Mouse (Mus musculus): Measurements from ENCODE around the gene Cdipt.

The Cdipt gene

GRCm38 (mm10) chr7:126975893-126975949 lies at the start of gene Cdipt:
TSS of gene Cdipt (plus strand) at chr7:126975914.
- DNase-seq, result no peak

GRCm38 (mm10) chr7:126926299-126926698 lies 49.4 kb upstream of the Cdipt start:
- DNase-seq, result no peak

DNA sequence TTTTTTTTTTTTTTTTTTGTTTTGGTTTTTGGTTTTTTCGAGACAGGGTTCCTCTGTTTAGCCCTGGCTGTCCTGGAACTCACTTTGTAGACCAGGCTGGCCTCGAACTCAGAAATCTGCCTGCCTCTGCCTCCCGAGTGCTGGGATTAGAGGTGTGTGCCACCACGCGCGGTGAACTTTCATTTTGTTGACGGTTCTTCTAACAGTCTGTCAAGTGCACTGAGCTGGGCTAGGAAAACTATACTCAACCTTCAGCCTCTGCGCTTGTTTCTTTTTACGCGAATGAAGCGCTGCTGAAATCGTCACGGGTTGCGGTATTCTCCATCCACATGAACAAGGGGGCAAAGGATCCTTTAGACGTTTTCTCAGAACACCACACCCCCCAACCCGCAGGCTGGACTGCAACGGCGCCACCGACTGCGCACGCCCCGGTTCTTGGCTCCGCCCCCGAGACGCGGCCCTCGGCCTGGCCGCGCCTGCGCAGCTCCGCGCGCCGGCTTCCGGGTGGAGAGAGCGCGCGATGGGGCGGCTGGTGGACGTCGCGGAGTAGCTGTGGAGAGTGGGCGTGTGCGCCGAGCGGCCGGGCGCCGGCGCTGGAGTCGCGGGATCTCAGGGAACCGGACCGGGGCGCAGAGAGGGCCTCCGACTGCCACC lies 47.2 kb upstream of the Cdipt start, which contains the start of gene Kctd13:
TSS of gene Kctd13 (plus strand) at position 496 of the 654 bp plus-strand sequence.
- DNase-seq, result peak; percentile 97

DNA sequence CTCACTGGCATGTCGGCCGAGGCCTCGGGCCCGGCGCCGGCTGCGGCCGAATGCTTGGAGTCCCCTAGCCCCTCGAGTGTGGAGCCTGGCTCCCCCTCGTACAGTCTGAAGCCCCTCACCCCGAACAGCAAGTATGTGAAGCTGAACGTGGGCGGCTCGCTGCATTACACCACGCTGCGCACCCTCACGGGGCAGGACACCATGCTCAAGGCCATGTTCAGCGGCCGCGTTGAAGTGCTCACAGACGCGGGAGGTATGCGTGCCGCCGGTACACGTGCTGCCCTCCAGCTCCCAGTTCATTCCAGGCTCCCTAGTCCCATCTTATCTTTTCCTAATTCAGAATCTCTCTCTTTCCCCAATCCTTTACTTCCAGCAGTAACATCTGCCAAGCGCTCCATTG lies 46.7 kb upstream of the Cdipt start:
- DNase-seq, result no peak

- DNase-seq, result no peak
Observed at GRCm38 (mm10) chr7:126932652-126933051, 43.1 kb upstream of the Cdipt start.

- DNase-seq, result no peak
Observed at GRCm38 (mm10) chr7:126941171-126941570, 34.5 kb upstream of the Cdipt start.

- DNase-seq, result no peak
Observed at GRCm38 (mm10) chr7:126941801-126942200, 33.9 kb upstream of the Cdipt start.

DNA sequence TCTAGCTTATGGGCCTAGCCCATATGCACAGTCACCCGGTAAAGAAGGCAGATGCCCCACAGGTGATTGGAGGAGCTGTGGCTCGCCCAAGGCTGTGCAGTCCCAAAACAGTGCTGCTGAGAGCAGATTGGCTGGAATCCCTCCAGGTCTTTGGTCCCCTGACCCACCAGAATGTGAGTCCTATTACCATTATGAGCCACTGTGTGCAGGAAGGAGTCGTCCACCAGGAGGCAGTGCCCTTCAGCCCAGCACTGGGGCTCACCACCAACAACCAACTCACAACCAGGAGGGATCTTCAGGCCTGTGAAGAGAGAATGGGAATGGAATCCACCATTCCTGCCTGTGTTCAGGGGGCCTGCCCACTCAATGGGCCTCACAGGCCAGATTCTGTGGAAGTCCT lies 29.2 kb upstream of the Cdipt start:
- DNase-seq, result peak; percentile 57 to 62

- DNase-seq, result no peak
Observed at GRCm38 (mm10) chr7:126948626-126949025, 27.1 kb upstream of the Cdipt start.

DNA sequence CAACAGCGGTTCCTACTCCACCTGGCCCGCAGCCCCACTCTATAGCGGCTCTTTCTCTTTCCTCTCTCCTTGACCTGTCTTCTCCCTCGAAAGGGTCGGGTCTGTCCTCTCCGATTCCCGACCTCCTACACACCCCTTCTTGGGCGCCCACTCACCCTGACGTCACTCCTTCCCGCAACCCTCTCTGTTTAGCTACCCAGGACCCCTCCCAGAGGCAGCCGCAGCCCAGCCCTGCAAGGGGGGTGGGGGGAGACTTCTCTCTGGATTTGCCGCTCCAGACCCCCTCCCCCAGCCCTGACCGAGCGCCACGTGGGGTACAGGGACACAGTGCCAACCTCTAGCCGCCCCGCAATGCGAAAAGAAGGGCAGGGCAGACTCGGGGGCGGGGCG lies 26.3 kb upstream of the Cdipt start, which contains the start of gene Asphd1:
TSS of gene Asphd1 (minus strand) at position 180 of the 390 bp plus-strand sequence.
- no peak for DNase-seq

GRCm38 (mm10) chr7:126949793-126950646 lies 25.7 kb upstream of the Cdipt start, which contains the start of gene Sez6l2:
TSS of gene Sez6l2 (plus strand) at chr7:126950563.
- DNase-seq, result peak; percentile 90 to 93

GRCm38 (mm10) chr7:126950647-126951615 lies 24.8 kb upstream of the Cdipt start:
- DNase-seq, result no peak

- no peak for DNase-seq
Observed at GRCm38 (mm10) chr7:126951741-126952140, 24.0 kb upstream of the Cdipt start.

DNA sequence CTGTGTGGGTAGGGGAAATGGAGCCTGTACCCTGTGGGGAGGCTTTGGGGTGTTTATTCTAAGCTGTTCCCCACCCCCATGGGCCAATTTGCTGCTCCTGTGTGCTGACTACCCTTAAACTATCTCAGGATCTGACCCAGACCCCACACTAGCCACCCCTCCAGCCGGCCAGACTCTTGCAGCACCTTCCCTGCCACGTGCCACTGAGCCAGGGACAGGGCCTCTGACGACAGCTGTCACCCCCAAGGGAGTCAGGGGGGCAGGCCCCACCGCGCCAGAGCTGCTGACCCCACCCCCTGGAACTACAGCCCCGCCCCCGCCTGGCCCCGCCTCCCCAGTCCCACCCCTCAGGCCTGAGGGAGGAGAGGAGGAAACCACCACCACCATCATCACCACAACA lies 23.1 kb upstream of the Cdipt start:
- no peak for DNase-seq

- no peak for DNase-seq
Observed at GRCm38 (mm10) chr7:126955125-126955524, 20.6 kb upstream of the Cdipt start.

GRCm38 (mm10) chr7:126959780-126960179 lies 15.9 kb upstream of the Cdipt start:
- DNase-seq, result no peak

GRCm38 (mm10) chr7:126961095-126961494 lies 14.6 kb upstream of the Cdipt start:
- no peak for DNase-seq

DNA sequence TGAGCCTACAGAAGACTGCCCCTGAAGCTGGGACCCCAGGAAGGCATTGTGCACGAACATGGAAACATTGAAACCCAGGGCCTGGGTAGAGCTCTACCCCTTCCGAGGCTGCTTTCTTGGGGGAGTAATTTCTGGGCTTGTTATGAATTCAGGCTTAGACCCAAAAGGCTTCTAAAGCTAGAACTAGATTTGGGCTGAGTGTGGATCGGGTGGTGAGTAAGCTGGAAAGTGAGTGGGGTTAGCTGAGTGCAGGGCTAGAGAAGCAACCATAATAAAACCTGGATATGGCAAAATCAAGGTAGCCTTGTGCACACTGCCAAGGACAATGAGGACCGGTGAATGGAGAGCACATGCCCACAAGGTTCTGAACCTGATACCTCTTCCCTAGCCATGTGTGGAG lies 13.7 kb upstream of the Cdipt start:
- DNase-seq, result no peak

GRCm38 (mm10) chr7:126963548-126964286 lies 12.0 kb upstream of the Cdipt start:
- DNase-seq, result peak; percentile 49 to 55

DNA sequence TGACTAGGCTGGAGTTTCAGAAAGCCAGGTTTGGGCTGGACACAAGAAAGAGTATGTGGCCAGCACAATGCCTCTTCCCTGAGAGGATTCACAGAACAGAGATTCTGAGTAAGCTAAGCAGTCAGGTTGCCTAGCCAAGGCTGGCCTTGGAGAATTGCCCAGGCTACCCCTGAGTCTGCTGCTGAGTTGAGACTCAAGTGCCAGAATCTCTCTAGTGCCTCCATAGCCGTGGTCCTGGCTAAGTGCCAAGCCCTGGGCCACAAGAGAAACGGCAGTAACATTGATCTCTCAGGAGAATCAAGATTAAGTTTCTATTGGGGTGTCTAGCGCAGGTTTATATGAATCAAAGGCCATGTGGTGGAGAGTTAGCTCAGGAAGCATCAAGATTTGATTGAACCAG lies 10.1 kb upstream of the Cdipt start:
- no peak for DNase-seq

DNA sequence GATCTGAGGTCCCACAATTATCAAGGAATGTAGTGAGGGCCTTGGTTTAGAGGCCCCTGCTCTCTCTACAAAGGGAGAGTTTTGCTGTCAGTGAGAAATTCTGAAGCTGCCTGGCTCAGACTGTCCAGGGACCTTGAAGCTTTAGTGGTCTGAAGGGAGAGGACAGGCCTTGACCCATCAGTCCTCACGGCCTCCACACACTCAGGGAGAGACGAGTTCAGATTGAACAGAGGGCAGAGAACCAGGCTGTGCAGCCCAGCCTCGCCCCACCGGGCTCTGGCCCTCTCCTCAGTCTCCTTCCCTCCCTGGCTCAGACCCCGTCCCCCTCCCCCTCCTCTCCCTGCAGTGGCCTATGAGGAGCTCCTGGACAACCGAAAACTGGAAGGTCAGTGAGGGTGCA lies 8.4 kb upstream of the Cdipt start:
- DNase-seq, result no peak

GRCm38 (mm10) chr7:126975493-126975892 lies 221 bp upstream of the Cdipt start:
- DNase-seq, result no peak

Data from lung, postnatal 4 days (tissue).